Mouse (Mus musculus) CD4-positive naive resting alpha-beta T cell, adult 76 days (primary cell): Measurements from ENCODE around the gene Acad10. TPM values are rescaled to one million over a fixed set of nuclear protein-coding genes. Genes with fewer than 3 reads are reported as not detected.

Experiments used
- total RNA-seq: library from RNA; stranded (reverse); gene quantifications from one replicate; pipeline ENCODE4 v1.2.4, GENCODE M21; 2023

The Acad10 gene
- 10.1 TPM for total RNA-seq

DNA sequence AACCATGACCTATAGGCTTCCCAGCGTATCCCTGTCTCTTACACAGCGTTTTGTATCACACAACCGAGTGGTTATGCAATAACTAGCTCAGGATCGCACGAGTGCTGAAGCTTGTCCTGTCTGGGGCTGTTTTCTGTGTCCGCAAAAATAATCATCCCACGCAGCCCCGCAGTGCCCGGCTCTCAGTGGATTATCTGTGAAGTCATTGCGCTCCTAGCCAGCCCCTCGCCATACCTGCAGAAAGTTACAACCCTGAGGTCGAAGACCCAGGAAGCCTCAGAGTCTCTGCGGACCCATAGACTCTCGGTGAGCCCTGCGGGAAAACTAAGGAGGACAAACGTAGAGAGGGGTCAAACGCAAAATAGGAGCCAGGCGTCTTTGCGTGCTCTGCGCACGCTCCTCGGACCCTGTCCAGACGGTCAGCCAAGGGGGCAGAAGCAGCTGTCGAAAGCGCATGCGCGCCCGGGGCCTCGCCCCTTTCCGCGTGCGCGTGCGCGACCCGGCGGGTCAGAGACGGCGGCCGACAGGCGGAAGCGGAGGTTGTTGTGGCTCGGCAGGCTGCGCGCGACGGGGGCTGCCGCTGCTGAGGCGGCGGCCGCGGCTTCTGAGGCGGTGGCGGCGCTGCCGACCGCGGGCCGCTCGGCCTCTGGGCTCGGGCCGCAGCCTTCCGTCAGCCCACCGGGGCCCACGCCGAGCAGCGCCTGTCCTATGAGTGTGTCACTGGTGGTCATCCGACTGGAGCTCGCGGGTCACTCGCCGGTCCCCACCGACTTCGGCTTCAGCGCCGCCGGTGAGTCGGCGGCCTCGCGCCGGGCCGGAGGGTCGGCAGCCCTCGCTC, at the start of gene Acad10, which contains the start of gene Brap:
TSS of gene Acad10 (minus strand) at position 456 of the 838 bp plus-strand sequence.
TSS of gene Brap (plus strand) at position 505 of the 838 bp plus-strand sequence.

DNA sequence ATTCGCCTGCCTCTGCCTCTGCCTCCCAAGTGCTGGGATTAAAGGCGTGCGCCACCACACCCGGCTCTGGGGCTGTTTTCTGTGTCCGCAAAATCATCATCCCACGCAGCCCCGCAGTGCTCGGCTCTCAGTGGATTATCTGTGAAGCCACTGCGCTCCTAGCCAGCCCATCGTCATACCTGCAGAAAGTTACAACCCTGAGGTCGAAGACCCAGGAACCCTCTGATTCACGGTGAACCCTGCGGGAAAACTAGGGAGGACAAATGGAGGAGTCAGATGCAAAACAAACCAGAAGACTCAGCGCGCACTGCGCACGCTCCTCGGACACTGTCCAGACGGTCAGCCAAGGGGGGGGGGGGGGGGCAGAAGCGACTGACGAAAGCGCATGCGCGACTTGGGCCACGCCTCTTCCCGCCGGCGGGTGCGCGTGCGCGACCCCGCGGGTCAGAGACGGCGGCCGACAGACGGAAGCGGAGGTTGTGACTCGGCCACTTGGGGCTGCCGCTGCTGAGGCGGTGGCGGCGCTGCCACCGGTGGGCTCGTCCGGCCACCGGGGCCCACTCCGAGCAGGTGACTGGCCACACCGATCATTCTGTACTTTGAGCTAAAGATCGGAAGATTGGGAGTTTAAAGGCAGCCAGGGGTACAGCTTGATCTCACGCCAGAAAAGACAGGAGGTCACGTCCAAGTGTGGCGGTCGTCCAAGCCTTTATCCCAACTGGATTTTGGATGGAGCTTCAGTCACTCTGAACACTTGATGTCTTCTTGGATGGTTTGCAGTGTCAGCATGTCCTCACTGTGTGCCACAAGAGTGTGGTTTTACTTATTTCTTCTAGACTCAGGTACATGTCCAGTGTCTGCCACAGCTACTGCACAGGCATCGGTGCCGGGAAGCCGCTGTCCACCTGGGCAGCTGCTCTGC, 41.5 kb downstream of the Acad10 start, which contains the start of gene Acad12:
TSS of gene Acad12 (minus strand) at position 347 of the 922 bp plus-strand sequence.

DNA sequence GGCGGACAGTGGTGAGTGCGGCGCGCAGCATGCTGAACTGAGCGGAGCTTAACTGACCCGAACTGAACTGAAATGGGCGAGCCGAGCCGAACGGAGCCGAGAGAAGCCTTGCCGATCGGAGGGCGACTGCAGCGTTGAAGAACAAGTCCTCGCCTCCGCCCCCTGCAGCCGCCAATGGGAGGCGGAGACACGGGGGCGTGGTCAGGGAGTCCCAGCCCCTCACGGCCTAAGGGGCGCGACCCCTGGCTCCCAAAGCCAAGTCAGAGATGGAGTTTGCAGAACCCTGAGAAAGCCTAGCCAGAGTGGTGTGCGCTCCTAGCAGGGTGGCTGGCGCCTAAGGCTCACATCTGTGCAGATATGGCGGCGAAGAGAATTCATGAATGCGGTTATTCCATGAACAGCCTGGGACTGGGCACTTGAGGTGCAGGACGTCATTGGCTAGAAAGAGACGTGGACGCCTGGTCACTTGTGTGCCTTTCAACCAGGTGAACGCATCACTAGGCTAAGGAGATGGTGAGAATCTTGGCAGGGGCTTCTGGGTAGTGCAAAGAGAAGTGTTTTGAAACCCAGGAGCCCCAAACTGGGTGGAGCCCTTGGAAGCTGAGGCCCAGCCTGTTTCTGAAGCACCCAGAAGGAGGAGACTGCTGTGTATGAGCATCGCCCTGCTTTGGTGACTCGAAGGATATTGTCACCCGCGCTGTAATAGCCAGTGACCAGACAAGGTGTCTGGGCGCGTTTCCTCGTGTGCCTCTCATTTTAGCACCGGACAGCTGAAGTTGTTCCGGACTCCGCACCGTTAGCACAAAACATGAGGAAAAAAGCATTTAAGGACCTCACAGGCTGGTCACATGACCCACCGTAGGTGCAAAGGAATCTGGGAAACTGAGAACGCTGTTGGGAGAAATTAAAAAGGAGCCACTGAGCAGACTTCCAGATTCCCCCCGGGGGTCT, 66.6 kb downstream of the Acad10 start, which contains the start of gene Aldh2:
TSS of gene Aldh2 (minus strand) at position 374 of the 951 bp plus-strand sequence.

Other genes starting within 250 kb of the Acad10 start
- 0.76 TPM for gene Tmem116, start 208.6 kb downstream of the Acad10 start, total RNA-seq
- 76.0 TPM for gene Erp29, start 208.0 kb downstream of the Acad10 start, total RNA-seq
- not detected for gene Adam1b, start 157.1 kb downstream of the Acad10 start, total RNA-seq
- 7.4 TPM for gene Adam1a, start 115.0 kb downstream of the Acad10 start, total RNA-seq
- 1.4 TPM for gene Gm42878, start 115.0 kb downstream of the Acad10 start, total RNA-seq
- gene Mapkapk5, start 114.6 kb downstream of the Acad10 start, total RNA-seq, result 97.8 TPM
- gene Aldh2, start 66.7 kb downstream of the Acad10 start, total RNA-seq, result 97.0 TPM
- 5.2 TPM for gene Acad12, start 41.6 kb downstream of the Acad10 start, total RNA-seq
- gene Brap, start within 50 bp of the Acad10 start, total RNA-seq, result 127 TPM
- 79.9 TPM for gene Atxn2, start 50.8 kb upstream of the Acad10 start, total RNA-seq
- 38.3 TPM for gene Sh2b3, start 177.1 kb upstream of the Acad10 start, total RNA-seq
- 4.8 TPM for gene Pheta1, start 188.5 kb upstream of the Acad10 start, total RNA-seq